Mouse (Mus musculus): ENCODE measurements around the gene Gm6657.

DNA sequence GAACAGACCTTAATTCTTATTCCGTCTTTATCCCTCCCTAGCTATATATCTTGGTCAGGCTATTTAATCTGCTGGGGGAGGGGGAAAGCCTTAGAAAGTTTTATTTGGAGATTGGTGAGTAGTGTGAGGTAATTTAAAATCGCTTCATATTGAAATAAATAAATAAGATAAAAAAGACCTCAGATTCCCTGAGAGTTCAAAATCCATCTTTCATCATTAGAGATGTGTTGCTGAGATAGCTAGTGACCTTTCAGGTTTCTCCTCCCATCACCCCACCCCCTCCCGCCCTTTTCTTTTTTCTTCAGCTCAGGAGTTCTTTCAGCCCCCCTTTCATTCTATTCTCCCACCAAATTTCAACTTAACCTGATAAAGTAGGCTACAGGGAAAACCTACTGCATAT lies 20.1 kb upstream of the Gm6657 start:
- TF ChIP-seq EP300 (IDR thresholded peaks at IDR 0.05; ENCODE audit: low read depth) (no peak), CTCF (IDR thresholded peaks at IDR 0.05; ENCODE audit: low read depth) (no peak)
